Mouse (Mus musculus) spleen, embryonic (tissue): ENCODE results near the gene Pnp2.

Experiments
- CTCF ChIA-PET: fragments of 350-600 bp; sonication (Branson Sonifier 250); formaldehyde crosslinking; loops from one replicate; lab custom pipeline; 2022; lab: Charles Lee

The Pnp2 gene

GRCm38 (mm10) chr14:51007914-51008713, 52.3 kb downstream of the Pnp2 start:
- CTCF ChIA-PET = no interaction called here

- CTCF ChIA-PET = no interaction called here
These were observed 53.0 kb downstream of the Pnp2 start for GRCm38 (mm10) chr14:51008781-51009180.

- CTCF ChIA-PET = no interaction called here
These were observed 53.8 kb downstream of the Pnp2 start for GRCm38 (mm10) chr14:51009572-51009971.
